Mouse (Mus musculus) CD4-positive, CD25-positive, alpha-beta regulatory T cell (primary cell): ENCODE data around the gene Slc41a2. TPM values are rescaled to one million over a fixed set of nuclear protein-coding genes. Genes with fewer than 3 reads are reported as not detected.

Source experiments
- polyA plus RNA-seq: library from polyadenylated mRNA; unstranded; fragments of 100-300 nt; shearing (Covaris generic); gene quantifications from one replicate; pipeline ENCODE4 v1.2.1, GENCODE M21; 2017

The Slc41a2 gene
- 0.19 TPM for polyA plus RNA-seq

GRCm38 (mm10) chr10:83337159-83337951, at the start of gene Slc41a2:
TSS of gene Slc41a2 (minus strand) at chr10:83337882.

GRCm38 (mm10) chr10:83359956-83360355, 22.3 kb upstream of the Slc41a2 start, which contains the start of gene D10Wsu102e:
TSS of gene D10Wsu102e (plus strand) at chr10:83360221.

Other genes with a start within 250 kb of the Slc41a2 start
- gene D10Wsu102e, start 22.3 kb upstream of the Slc41a2 start, polyA plus RNA-seq: 0.93 TPM
- 0.34 TPM for gene Aldh1l2, start 196.3 kb upstream of the Slc41a2 start, polyA plus RNA-seq
- 41.0 TPM for gene Washc4, start 205.9 kb upstream of the Slc41a2 start, polyA plus RNA-seq